Mouse (Mus musculus): ENCODE data around the gene Tas2r108. TPM values are rescaled to one million over a fixed set of nuclear protein-coding genes. Genes with fewer than 3 reads are reported as not detected.

Tas2r108 gene
- not detected for polyA plus RNA-seq (2014; fragmentation: Illumina TruSeq; extraction: RNeasy Lipid Tissue Mini Kit (QIAGEN cat#74804); ENCODE audit: low read depth, low replicate concordance)

GRCm38 (mm10) chr6:40493229-40493628 lies at the start of gene Tas2r108:
TSS of gene Tas2r108 (plus strand) at chr6:40493529.

DNA sequence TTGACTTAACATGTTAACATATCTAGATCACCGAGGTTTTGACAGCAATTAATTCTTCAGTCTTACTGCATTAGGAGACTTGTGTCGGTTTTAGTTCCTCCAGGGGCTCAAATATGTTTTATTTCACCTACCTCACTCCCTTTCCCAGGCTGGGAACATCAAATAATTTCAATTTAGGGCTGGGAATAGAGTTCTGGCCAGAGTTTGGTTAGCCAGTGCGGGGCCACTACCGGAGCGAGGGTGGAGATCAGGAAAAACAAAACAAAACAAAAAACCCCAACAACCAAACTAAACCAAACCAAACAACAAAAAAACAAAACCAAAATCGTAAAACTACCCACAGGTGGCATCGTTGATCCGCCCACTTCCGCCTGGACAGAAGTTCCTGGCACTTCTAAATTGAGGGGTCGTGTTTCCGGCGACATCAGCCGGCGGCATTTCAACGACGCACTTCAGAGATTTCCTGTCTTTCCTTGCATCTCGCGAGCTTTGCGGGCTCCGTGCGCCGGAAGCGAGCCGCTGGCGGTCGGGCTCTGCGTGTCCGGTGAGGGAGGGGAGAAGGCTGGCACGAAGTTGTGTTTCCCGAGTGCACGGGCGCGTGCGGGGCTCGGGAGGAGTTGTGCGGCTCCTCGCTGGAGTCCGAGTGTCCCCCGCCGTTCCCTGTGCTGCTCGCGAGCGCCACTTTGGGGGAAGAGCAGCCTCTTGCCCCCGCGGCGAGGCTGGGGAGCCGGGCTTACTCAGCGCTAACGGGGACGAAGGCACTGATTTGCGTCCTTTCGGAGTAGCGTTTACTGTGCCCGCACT lies 22.2 kb upstream of the Tas2r108 start, which contains the start of gene Ssbp1:
Gene Ssbp1 (plus strand): TSS at position 437 of the 804 bp plus-strand sequence.

GRCm38 (mm10) chr6:40490933-40491332 lies 2.4 kb upstream of the Tas2r108 start, which contains the start of gene Tas2r137:
TSS of gene Tas2r137 (plus strand) at chr6:40491233.

GRCm38 (mm10) chr6:40519408-40519807 lies 26.1 kb downstream of the Tas2r108 start, which contains the start of gene Prss37:
TSS of gene Prss37 (minus strand) at chr6:40519508.

Other genes starting within 250 kb of the Tas2r108 start
- gene Agk, start 168.4 kb upstream of the Tas2r108 start, polyA plus RNA-seq (2014; fragmentation: Illumina TruSeq; extraction: RNeasy Lipid Tissue Mini Kit (QIAGEN cat#74804); ENCODE audit: low read depth, low replicate concordance) = 16.6 TPM
- gene E330009J07Rik, start 57.4 kb upstream of the Tas2r108 start, polyA plus RNA-seq (2014; fragmentation: Illumina TruSeq; extraction: RNeasy Lipid Tissue Mini Kit (QIAGEN cat#74804); ENCODE audit: low read depth, low replicate concordance) = 2.8 TPM
- not detected for gene Wee2, start 54.4 kb upstream of the Tas2r108 start, polyA plus RNA-seq (2014; fragmentation: Illumina TruSeq; extraction: RNeasy Lipid Tissue Mini Kit (QIAGEN cat#74804); ENCODE audit: low read depth, low replicate concordance)
- gene Ssbp1, start 22.2 kb upstream of the Tas2r108 start, polyA plus RNA-seq (2014; fragmentation: Illumina TruSeq; extraction: RNeasy Lipid Tissue Mini Kit (QIAGEN cat#74804); ENCODE audit: low read depth, low replicate concordance) = 74.1 TPM
- gene Tas2r137, start 2.3 kb upstream of the Tas2r108 start, polyA plus RNA-seq (2014; fragmentation: Illumina TruSeq; extraction: RNeasy Lipid Tissue Mini Kit (QIAGEN cat#74804); ENCODE audit: low read depth, low replicate concordance) = not detected
- not detected for gene Prss37, start 26.0 kb downstream of the Tas2r108 start, polyA plus RNA-seq (2014; fragmentation: Illumina TruSeq; extraction: RNeasy Lipid Tissue Mini Kit (QIAGEN cat#74804); ENCODE audit: low read depth, low replicate concordance)
- not detected for gene Olfr461, start 61.5 kb downstream of the Tas2r108 start, polyA plus RNA-seq (2014; fragmentation: Illumina TruSeq; extraction: RNeasy Lipid Tissue Mini Kit (QIAGEN cat#74804); ENCODE audit: low read depth, low replicate concordance)
- gene Olfr460, start 76.0 kb downstream of the Tas2r108 start, polyA plus RNA-seq (2014; fragmentation: Illumina TruSeq; extraction: RNeasy Lipid Tissue Mini Kit (QIAGEN cat#74804); ENCODE audit: low read depth, low replicate concordance) = not detected
- gene Clec5a, start 92.3 kb downstream of the Tas2r108 start, polyA plus RNA-seq (2014; fragmentation: Illumina TruSeq; extraction: RNeasy Lipid Tissue Mini Kit (QIAGEN cat#74804); ENCODE audit: low read depth, low replicate concordance) = 1.8 TPM
- gene Tas2r138, start 119.8 kb downstream of the Tas2r108 start, polyA plus RNA-seq (2014; fragmentation: Illumina TruSeq; extraction: RNeasy Lipid Tissue Mini Kit (QIAGEN cat#74804); ENCODE audit: low read depth, low replicate concordance) = not detected
- 0.47 TPM for gene Mgam, start 135.3 kb downstream of the Tas2r108 start, polyA plus RNA-seq (2014; fragmentation: Illumina TruSeq; extraction: RNeasy Lipid Tissue Mini Kit (QIAGEN cat#74804); ENCODE audit: low read depth, low replicate concordance)